Mouse (Mus musculus) embryonic facial prominence, embryonic 12.5 days (tissue): ENCODE measurements around the gene Gm21394. TPM values are rescaled to one million over a fixed set of nuclear protein-coding genes. Genes with fewer than 3 reads are reported as not detected.
"Not testable (repeated sequence)": the region's sequence is repeated elsewhere in the genome, so short reads cannot be mapped to it uniquely, and the experiment has no call there.

ENCODE experiments used
- ATAC-seq: fragments of 200-750 bp; cut with Nextera tagmentation; 2 replicates; pipeline ENCODE4 v1.8.0; 2017; ENCODE audit not compliant: insufficient number of reproducible peaks, insufficient read depth, low FRiP score, low TSS enrichment
- H3K27ac ChIP-seq: fragments of 300-500 bp; sonication (generic); 2 replicates; pipeline ENCODE4 v1.5.1; 2016; ENCODE audit warnings: mild to moderate bottlenecking
- H3K27me3 ChIP-seq: fragments of 300-500 bp; sonication (generic); 2 replicates; pipeline ENCODE4 v1.6.1; 2016; ENCODE audit warnings: mild to moderate bottlenecking, moderate library complexity
- H3K36me3 ChIP-seq: fragments of 300-500 bp; sonication (generic); 2 replicates; pipeline ENCODE4 v1.6.1; 2016; ENCODE audit warnings: mild to moderate bottlenecking
- H3K4me1 ChIP-seq: fragments of 300-500 bp; sonication (generic); 2 replicates; pipeline ENCODE4 v1.6.1; 2016
- H3K4me2 ChIP-seq: fragments of 300-500 bp; sonication (generic); replicated peaks from 2 replicates; pipeline ENCODE4 v1.6.1; 2016; ENCODE audit warnings: mild to moderate bottlenecking, moderate library complexity
- H3K4me3 ChIP-seq: fragments of 300-500 bp; sonication (generic); 2 replicates; pipeline ENCODE4 v1.5.1; 2016; ENCODE audit warnings: mild to moderate bottlenecking
- H3K9ac ChIP-seq: fragments of 300-500 bp; sonication (generic); 2 replicates; pipeline ENCODE4 v1.6.1; 2016; ENCODE audit warnings: mild to moderate bottlenecking, moderate library complexity
- H3K9me3 ChIP-seq: fragments of 300-500 bp; sonication (generic); 2 replicates; pipeline ENCODE4 v1.6.1; 2016; ENCODE audit warnings: mild to moderate bottlenecking, moderate library complexity
- WGBS: fragments of 180-500 bp; shearing (Covaris S2); methylation state at CpG from one replicate; pipeline ENCODE4 v1.1.7; 2016; 5-methylcytosine and 5-hydroxymethylcytosine counted together
- polyA plus RNA-seq: library from polyadenylated mRNA; unstranded; fragments of >200 nt; fragmentation: Nextera tagmentation; extraction: Ambion mirVana; gene quantifications from 2 replicates; pipeline ENCODE4 v1.2.1, GENCODE M21; 2016

Gm21394 gene
- not detected in 2 replicates for polyA plus RNA-seq

GRCm38 (mm10) chrY:84564807-84565206, at the start of gene Gm21394:
TSS of gene Gm21394 (minus strand) at chrY:84564907.
- H3K4me3 ChIP-seq, H3K9me3 ChIP-seq, H3K4me1 ChIP-seq, H3K27me3 ChIP-seq, H3K36me3 ChIP-seq, H3K9ac ChIP-seq, ATAC-seq, H3K4me2 ChIP-seq, H3K27ac ChIP-seq: not testable (repeated sequence)
- no CpG with 5 or more reads among the region's 4 CpGs for WGBS

Other genes starting within 250 kb of the Gm21394 start
- gene Gm21409, start 181.8 kb upstream of the Gm21394 start, polyA plus RNA-seq, result not detected in 2 replicates